Mouse (Mus musculus) heart, embryonic 12.5 days (tissue): ENCODE measurements around the gene Trem1. TPM values are rescaled to one million over a fixed set of nuclear protein-coding genes. Genes with fewer than 3 reads are reported as not detected.

Experiments
- ATAC-seq: fragments of 200-750 bp; cut with Nextera tagmentation; 2 replicates; pipeline ENCODE4 v1.8.0; 2017; ENCODE audit warnings: moderate TSS enrichment, moderate library complexity; ENCODE audit not compliant: insufficient number of reproducible peaks, low FRiP score
- H3K27ac ChIP-seq: fragments of 300-500 bp; sonication (generic); 2 replicates; pipeline ENCODE4 v1.5.1; 2016; ENCODE audit warnings: mild to moderate bottlenecking, moderate library complexity; ENCODE audit not compliant: poor library complexity, severe bottlenecking
- H3K27me3 ChIP-seq: fragments of 300-500 bp; sonication (generic); replicated peaks from 2 replicates; pipeline ENCODE4 v1.6.1; 2016; ENCODE audit warnings: mild to moderate bottlenecking, moderate library complexity
- H3K36me3 ChIP-seq: fragments of 300-500 bp; sonication (generic); 2 replicates; pipeline ENCODE4 v1.6.1; 2016; ENCODE audit warnings: mild to moderate bottlenecking, moderate library complexity
- H3K4me1 ChIP-seq: fragments of 300-500 bp; sonication (generic); replicated peaks from 2 replicates; pipeline ENCODE4 v1.6.1; 2016; ENCODE audit warnings: mild to moderate bottlenecking
- H3K4me2 ChIP-seq: fragments of 300-500 bp; sonication (generic); 2 replicates; pipeline ENCODE4 v1.6.1; 2016; ENCODE audit warnings: mild to moderate bottlenecking, moderate library complexity
- H3K4me3 ChIP-seq: fragments of 300-500 bp; sonication (generic); 2 replicates; pipeline ENCODE4 v1.5.1; 2016; ENCODE audit warnings: mild to moderate bottlenecking
- H3K9ac ChIP-seq: fragments of 300-500 bp; sonication (generic); 2 replicates; pipeline ENCODE4 v1.6.1; 2016; ENCODE audit warnings: mild to moderate bottlenecking, moderate library complexity
- H3K9me3 ChIP-seq: fragments of 300-500 bp; sonication (generic); replicated peaks from 2 replicates; pipeline ENCODE4 v1.6.1; 2016; ENCODE audit warnings: mild to moderate bottlenecking, moderate library complexity
- WGBS: fragments of 180-500 bp; shearing (Covaris S2); methylation state at CpG from one replicate; pipeline ENCODE4 v1.1.7; 2016; 5-methylcytosine and 5-hydroxymethylcytosine counted together
- polyA plus RNA-seq: library from polyadenylated mRNA; unstranded; fragments of >200 nt; fragmentation: Nextera tagmentation; extraction: Ambion mirVana; gene quantifications from 2 replicates; pipeline ENCODE4 v1.2.1, GENCODE M21; 2016

Trem1 gene
- polyA plus RNA-seq, 1 experiment from 2014 or later: 0.08 TPM

DNA sequence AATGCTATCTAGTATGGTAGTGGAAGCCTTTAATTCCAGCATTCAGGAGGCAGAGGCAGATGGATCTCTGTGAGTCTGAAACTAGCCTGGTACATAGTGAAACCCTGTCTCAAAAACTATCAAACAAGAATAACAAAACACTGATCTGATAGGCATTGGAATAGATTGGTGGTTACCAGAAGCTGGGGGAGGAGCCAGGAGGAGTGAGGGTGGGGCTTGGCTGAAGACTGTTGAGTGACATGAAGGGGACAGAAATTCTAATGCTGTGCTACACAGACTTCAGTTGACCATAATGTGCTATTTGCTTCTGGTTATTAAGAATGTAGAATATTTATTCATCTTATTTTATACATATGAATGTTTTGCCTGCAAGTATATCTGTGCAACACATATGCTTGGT, 35.7 kb downstream of the Trem1 start:
- H3K9ac ChIP-seq: no peak overlapping the region
- H3K27me3 ChIP-seq: no peaks in the 10 kb centered on the region
- H3K4me2 ChIP-seq: no peak overlapping the region
- H3K27ac ChIP-seq: no peak overlapping the region
- no peak for ATAC-seq
- H3K9me3 ChIP-seq: no peaks in the 10 kb centered on the region
- no peak overlapping the region for H3K4me3 ChIP-seq
- H3K4me1 ChIP-seq: 0 out of 2 replicates have a peak, but pooled peaks cover 5% of the 10 kb centered on the region
- no peaks in the 10 kb centered on the region for H3K36me3 ChIP-seq

DNA sequence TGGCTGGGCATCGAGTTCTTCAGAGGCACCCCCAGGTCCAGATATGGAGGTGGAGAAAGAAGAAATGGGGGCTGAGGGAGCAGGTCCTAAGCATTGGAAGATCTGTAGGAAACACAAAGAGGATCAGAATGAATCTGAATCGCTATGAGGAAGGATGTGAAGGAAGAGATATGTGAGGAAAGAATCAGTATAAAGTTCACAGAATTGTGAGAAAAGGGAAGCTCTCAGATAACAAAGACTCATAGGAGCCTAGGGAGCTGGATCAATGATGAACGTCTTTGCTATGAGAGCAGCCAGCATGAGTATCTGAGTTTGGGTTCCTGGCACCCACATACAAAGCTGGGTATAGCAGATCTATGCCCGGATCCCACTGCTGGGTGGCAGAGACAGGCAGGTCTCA, 37.3 kb downstream of the Trem1 start:
- Histone ChIP-seq H3K36me3 (no peaks in the 10 kb centered on the region), H3K4me3 (no peak overlapping the region), H3K27me3 (no peaks in the 10 kb centered on the region), H3K27ac (no peak overlapping the region), H3K4me2 (no peak overlapping the region), H3K9me3 (no peaks in the 10 kb centered on the region), H3K9ac (no peak overlapping the region), H3K4me1 (0 out of 2 replicates have a peak, but pooled peaks cover 5% of the 10 kb centered on the region)
- no peak for ATAC-seq
- 59% methylated on average over 4 of the region's 4 CpGs for WGBS

DNA sequence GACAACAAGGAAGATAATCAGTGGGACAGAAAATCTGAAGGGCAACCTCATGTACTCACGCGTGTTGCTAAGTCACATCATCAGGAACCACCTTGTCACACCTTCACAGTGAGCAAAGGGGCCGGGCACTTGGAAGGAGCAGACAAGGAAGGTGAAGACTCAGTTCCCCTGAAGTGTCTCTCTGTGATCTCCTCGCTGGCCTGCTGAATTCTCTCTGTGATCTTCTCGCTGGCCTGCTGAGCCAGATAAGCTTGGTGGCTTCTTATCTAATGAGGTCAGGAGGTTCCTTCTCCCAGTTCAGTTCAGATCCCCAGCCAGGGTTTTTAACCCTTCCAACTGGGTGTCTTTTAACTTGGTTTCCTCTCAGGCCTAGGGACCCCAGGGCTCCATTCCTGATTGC, 39.6 kb downstream of the Trem1 start:
- 28% methylated on average over 5 of the region's 5 CpGs for WGBS
- H3K27ac ChIP-seq: peak overlapping the region; percentile 68
- H3K27me3 ChIP-seq: no peaks in the 10 kb centered on the region
- H3K4me2 ChIP-seq: peak overlapping the region; percentile 34; the same call in 1 of the 2 replicates
- H3K9me3 ChIP-seq: no peaks in the 10 kb centered on the region
- H3K9ac ChIP-seq: no peak overlapping the region
- 0 out of 2 replicates have a peak, but pooled peaks cover 5% of the 10 kb centered on the region for H3K4me1 ChIP-seq
- H3K36me3 ChIP-seq: no peaks in the 10 kb centered on the region
- peak; percentile 89 for ATAC-seq
- no peak overlapping the region for H3K4me3 ChIP-seq

DNA sequence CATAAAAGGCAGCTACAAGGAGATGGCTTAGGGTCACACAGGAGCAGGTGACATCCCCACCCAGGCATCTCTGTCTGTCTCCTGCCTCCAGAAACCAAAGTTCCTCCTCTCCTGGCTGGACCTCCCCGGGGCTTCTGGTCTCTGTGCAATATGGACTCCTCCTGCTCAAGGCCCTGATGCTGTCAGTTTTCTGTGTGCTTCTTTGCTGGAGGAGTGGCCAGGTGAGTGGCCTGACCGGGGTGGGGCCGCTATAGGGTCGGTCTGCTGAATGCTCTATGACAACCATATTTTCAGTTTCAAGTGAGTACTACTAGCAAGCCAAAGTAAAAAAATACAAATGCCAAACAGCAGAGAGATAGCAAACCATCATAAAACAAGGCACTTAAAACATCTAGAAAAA, 40.0 kb downstream of the Trem1 start:
- WGBS: 76% methylated on average over 4 of the region's 4 CpGs
- no peaks in the 10 kb centered on the region for H3K36me3 ChIP-seq
- 0 out of 2 replicates have a peak, but pooled peaks cover 5% of the 10 kb centered on the region for H3K4me1 ChIP-seq
- peak; percentile 40 for ATAC-seq
- peak overlapping the region; percentile 68 for H3K27ac ChIP-seq
- H3K9me3 ChIP-seq: no peaks in the 10 kb centered on the region
- H3K4me2 ChIP-seq: peak overlapping the region; percentile 34; the same call in 1 of the 2 replicates
- H3K27me3 ChIP-seq: no peaks in the 10 kb centered on the region
- no peak overlapping the region for H3K9ac ChIP-seq
- no peak overlapping the region for H3K4me3 ChIP-seq

DNA sequence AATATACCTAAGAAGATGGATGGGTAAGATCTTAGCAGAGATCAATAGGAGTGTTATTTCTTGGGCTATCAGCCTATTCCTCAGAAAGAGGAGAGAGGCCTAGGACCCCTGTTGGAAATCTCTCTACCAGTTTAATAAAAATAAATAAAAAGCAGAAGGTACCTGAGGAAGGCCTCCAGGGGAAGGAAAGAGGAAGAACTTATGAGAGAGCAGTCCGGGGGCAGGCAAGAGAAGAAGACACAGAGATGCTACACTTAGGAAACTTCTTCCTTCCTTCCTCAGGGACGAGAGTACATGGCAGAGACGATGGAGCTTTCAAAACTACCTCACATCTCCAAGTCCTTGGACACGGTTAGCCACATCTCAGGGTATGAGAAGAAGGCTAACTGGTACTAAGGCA, 41.5 kb downstream of the Trem1 start:
- no peaks in the 10 kb centered on the region for H3K36me3 ChIP-seq
- no peak overlapping the region for H3K4me2 ChIP-seq
- no peaks in the 10 kb centered on the region for H3K27me3 ChIP-seq
- no peaks in the 10 kb centered on the region for H3K9me3 ChIP-seq
- no peak overlapping the region for H3K27ac ChIP-seq
- no peak for ATAC-seq
- H3K9ac ChIP-seq: no peak overlapping the region
- WGBS: 69% methylated on average over 4 of the region's 4 CpGs
- 0 out of 2 replicates have a peak, but pooled peaks cover 5% of the 10 kb centered on the region for H3K4me1 ChIP-seq
- no peak overlapping the region for H3K4me3 ChIP-seq

DNA sequence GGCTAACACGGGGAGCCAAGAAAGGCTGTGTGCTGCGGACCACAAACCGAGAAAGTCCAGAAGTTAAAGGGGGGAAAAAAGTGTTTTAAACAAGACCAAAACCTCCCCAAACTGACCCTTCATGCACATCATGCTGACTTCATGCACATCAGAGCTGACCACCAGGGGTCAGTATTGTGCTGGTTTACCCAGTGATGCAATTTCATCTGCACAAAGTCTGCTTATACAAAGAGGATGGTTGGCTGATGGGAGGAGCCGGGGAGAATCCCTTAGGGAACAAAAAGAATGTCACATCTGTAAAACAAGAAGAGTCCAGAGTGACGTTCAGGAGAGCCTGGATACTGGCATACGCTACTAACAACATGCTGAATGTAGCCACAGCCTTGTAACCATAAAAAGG, 42.3 kb downstream of the Trem1 start:
- no peak overlapping the region for H3K4me3 ChIP-seq
- H3K27me3 ChIP-seq: no peaks in the 10 kb centered on the region
- H3K9ac ChIP-seq: no peak overlapping the region
- WGBS: 28% methylated on average over 6 of the region's 6 CpGs
- no peaks in the 10 kb centered on the region for H3K36me3 ChIP-seq
- ATAC-seq: no peak
- no peak overlapping the region for H3K27ac ChIP-seq
- 0 out of 2 replicates have a peak, but pooled peaks cover 5% of the 10 kb centered on the region for H3K4me1 ChIP-seq
- no peak overlapping the region for H3K4me2 ChIP-seq
- H3K9me3 ChIP-seq: no peaks in the 10 kb centered on the region

DNA sequence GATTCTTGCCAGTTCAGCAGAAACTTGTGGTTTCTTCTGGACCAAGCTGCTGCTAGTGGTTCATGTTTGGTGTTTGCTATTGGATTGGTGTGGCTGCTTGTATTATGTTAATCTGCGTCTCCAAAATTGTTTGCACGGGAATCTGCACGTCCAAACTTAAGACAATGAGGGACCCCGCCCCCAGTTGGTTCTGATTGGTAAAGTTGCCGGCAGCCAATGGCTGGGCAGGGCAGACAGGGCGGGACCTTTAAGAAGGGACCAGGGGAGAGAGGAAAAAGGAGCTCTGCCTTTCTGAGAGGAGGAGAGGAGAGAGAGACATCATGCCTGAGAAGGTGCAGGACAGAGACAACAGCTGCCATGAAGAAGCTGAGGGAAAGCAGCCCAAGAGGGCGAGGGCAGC, 43.2 kb downstream of the Trem1 start:
- ATAC-seq: no peak
- no peaks in the 10 kb centered on the region for H3K27me3 ChIP-seq
- no peak overlapping the region for H3K27ac ChIP-seq
- no peak overlapping the region for H3K9ac ChIP-seq
- 49% methylated on average over 7 of the region's 7 CpGs for WGBS
- H3K36me3 ChIP-seq: no peaks in the 10 kb centered on the region
- 0 out of 2 replicates have a peak, but pooled peaks cover 5% of the 10 kb centered on the region for H3K4me1 ChIP-seq
- no peaks in the 10 kb centered on the region for H3K9me3 ChIP-seq
- H3K4me3 ChIP-seq: no peak overlapping the region
- no peak overlapping the region for H3K4me2 ChIP-seq

DNA sequence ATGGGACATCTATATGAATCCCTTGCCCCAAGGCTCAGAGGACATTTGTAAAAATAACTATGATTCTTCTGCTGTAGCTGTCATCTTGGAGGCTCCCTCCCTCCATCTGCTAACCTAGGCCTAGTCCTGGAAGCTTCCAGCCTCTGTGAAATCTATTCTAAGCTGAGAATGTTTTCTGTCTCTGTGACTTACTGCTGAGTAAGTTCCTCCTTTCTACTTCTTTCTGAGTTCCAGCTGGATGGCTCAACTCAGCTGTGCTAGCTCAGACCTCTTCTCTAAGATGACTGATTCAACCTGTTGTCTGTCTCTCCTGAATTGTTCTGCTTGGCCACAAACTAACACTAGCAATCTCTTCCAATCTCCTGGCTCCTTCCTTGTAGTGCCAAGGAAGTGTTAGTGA, 45.8 kb downstream of the Trem1 start:
- peaks cover 2% of the 10 kb centered on the region; the same call in 1 of the 2 replicates for H3K4me1 ChIP-seq
- no peak for ATAC-seq
- no peaks in the 10 kb centered on the region for H3K9me3 ChIP-seq
- H3K4me3 ChIP-seq: no peak overlapping the region
- H3K4me2 ChIP-seq: no peak overlapping the region
- H3K27ac ChIP-seq: no peak overlapping the region
- no peaks in the 10 kb centered on the region for H3K27me3 ChIP-seq
- H3K9ac ChIP-seq: no peak overlapping the region
- H3K36me3 ChIP-seq: no peaks in the 10 kb centered on the region

DNA sequence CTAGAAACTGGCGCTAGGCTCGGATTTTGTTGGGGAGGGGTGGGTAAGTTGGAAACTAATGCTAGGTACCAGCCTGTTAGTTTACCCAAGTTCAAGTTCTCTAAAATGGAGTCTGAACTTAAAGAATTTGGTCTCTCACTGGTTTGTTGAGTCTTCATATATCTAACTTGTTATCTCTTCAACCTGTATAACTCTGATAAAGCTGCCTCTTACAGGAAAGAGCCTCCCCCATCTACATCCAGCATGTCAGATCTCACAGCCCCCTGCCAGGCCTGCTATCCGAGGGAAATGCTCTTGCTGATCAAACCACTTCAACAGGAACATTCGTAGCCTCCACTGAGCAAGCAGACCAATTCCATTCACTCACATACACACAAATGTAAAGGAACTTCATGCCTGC, 46.4 kb downstream of the Trem1 start:
- Histone ChIP-seq H3K9ac (no peak overlapping the region), H3K9me3 (no peaks in the 10 kb centered on the region), H3K4me2 (no peak overlapping the region), H3K36me3 (no peaks in the 10 kb centered on the region), H3K27me3 (no peaks in the 10 kb centered on the region), H3K4me1 (peaks cover 2% of the 10 kb centered on the region; the same call in 1 of the 2 replicates), H3K4me3 (no peak overlapping the region), H3K27ac (no peak overlapping the region)
- ATAC-seq: no peak
- 56% methylated on average over 4 of the region's 4 CpGs for WGBS

DNA sequence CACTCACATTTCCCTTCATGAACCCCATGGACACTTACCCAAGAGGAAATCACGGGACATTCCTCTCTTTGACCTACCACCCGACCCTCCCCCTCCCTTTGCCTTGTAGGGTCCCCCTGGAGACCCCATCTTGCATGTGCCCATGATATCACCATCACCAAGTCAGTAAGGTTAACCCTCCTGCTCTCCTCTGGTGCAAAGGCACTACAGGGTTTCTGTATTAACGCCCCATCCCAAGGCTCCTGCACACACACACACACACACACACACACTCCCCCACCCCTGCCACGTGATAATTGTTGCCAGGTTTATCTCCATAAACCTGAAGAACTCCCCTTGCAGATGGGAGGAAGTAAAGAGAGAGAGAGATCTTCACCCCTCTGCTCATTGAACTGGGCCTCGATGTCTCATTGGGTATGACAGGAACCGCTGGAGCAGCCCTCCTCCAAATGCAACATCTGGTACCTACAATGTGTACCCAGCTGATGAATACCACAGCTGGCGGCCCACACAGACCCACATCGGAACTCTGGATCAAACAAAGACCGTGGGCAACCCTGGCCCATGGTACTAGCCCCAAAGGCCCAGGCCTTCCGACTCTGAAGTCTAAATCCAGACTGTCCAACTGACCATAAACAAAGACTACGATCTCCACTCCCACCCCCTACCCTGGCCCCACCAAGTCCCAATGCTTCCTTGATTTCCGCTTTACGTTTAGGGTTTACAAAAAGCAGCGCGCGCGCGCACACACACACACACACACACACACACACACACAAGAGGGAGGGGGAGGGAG, 48.6 kb downstream of the Trem1 start:
- H3K4me3 ChIP-seq: peak overlapping the region; percentile 32
- H3K9me3 ChIP-seq: no peaks in the 10 kb centered on the region
- H3K27ac ChIP-seq: no peak overlapping the region
- H3K4me1 ChIP-seq: peaks cover 2% of the 10 kb centered on the region; the same call in 1 of the 2 replicates
- WGBS: 33% methylated on average over 18 of the region's 18 CpGs
- no peaks in the 10 kb centered on the region for H3K27me3 ChIP-seq
- ATAC-seq: peak; percentile 48; the same call in 1 of the 2 replicates
- H3K9ac ChIP-seq: peak overlapping the region; percentile 54; the same call in 1 of the 2 replicates
- H3K36me3 ChIP-seq: no peaks in the 10 kb centered on the region
- H3K4me2 ChIP-seq: peak overlapping the region; percentile 66

DNA sequence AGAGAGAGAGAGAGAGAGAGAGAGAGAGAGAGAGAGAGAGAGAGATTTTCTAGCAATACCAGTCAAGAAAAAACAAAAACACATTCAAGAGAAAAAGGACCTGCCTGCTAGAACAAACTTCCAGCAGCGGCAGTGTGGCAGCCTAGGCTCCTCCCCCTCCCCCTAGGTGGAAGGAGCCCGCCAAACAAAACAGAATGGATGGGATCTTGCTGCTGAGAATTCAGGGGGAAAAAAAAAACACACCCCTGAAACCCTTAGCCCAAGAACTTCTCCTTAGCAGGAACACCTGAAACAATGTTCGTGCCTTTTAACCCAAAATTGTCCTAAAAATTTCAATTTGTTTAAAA, 49.1 kb downstream of the Trem1 start:
- Histone ChIP-seq H3K4me3 (peak overlapping the region; percentile 32), H3K36me3 (no peaks in the 10 kb centered on the region), H3K4me1 (peaks cover 2% of the 10 kb centered on the region; the same call in 1 of the 2 replicates), H3K27me3 (no peaks in the 10 kb centered on the region), H3K4me2 (peak overlapping the region; percentile 66), H3K27ac (no peak overlapping the region), H3K9ac (peak overlapping the region; percentile 54; the same call in 1 of the 2 replicates), H3K9me3 (no peaks in the 10 kb centered on the region)
- 4% methylated on average over 2 of the region's 3 CpGs for WGBS
- no peak for ATAC-seq
